Mouse (Mus musculus) thymus, postnatal 14 days (tissue): Measurements from ENCODE around the gene Cmbl.
"Not testable (repeated sequence)": the region's sequence is repeated elsewhere in the genome, so short reads cannot be mapped to it uniquely, and the experiment has no call there.

Experiments used
- DNase-seq: peaks from one replicate; pipeline ENCODE4 v3.0.0; 2021

Cmbl gene

DNA sequence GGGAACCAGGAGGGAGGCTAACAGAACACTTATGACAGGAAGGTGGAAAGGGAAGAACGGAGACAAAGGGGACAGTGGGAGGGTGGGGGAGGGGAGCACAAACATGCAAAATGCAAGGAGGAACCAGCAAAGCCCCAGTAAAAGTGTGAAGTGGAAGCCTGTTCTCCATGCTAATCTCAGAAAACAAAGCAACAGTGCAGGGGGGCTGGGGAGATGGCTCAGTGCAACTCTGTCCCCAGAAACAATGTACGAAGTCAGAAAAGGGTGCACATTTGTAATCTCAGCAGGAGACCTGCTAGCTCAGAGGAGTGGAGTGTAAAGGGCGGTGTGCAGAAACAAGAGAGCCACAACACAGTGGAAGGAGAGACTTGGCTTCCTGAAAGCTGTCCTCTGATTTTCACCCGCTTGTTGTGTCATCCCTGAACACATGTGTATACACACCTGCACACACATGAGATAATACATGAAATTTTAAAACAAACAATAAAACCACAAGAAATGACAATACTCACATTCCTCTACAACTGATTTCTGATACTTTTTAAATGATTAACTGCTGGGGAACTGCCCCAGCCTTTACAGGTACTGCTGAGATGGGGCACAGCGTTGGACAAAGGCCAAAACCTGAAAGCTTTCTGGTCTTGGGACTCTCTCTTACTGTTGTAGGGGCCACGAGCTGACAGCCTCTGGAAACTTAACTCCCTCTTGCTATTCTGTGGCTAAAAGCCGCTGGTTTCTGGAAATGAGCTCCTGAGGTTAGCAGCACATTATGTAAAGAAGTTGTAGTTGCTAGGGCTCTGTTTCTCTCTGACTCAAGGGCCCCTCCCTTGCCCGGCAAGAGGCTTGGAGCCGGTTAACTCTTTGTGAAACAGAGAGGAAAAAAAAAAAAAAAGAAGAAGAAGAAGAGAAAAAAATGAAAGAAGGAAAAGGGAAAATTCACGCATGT lies 22.9 kb upstream of the Cmbl start:
- no peak for DNase-seq

DNA sequence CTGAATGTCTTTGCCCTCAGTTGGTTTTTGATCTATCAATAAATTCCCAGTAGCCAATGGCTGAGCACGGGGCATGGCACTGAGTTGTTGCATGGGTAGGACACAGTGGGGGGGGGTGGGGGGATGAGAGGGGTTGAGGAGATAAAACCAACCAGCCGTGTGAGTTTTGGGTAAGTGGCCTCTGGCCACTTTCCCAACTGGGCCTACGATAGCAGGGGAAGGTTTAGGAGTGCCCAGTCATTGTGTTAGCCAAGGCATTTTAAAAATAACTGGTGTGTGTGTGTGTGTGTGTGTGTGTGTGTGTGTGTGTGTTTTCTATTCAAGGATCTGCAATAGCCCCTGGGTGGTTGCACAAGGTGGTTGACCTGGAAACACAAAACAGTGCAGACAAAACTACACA lies 21.9 kb upstream of the Cmbl start:
- DNase-seq, result no peak

DNA sequence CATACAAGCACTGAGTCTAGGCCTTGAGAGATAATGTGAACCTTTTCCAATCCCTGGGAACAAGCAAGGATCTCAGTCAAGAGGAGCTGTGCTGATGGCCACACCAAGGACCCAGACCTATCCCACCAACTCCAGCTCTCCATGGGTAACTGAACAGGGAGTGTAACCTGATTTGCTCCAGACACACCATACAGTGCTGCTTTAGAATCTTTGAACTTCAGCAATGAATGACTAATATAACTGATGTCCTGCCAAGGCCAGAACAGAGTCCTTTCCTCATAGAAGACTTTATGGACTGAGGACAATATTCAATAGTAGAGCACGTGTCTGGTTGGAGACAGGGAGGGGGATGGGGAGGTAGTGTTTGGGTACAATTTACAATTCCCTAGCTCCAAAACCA lies 20.1 kb upstream of the Cmbl start:
- no peak for DNase-seq

DNA sequence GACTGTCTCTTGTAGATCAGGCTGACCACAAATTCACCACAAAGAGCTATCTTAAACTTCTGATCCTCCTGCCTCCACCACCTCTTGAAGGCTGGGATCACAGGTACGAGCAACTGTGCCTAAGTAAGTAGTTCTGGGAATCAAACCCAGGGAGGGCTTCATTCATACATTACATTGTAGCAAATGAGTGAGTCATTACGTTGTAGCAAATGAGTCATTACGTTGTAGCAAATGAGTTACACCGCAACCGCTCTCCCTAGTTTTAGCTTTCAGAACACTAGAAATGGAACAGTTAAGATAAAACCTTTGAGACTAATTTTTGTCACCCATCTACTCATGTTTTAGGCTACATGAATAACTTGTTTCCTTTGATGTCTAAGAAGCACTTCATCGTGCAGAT lies 18.9 kb upstream of the Cmbl start:
- no peak for DNase-seq

DNA sequence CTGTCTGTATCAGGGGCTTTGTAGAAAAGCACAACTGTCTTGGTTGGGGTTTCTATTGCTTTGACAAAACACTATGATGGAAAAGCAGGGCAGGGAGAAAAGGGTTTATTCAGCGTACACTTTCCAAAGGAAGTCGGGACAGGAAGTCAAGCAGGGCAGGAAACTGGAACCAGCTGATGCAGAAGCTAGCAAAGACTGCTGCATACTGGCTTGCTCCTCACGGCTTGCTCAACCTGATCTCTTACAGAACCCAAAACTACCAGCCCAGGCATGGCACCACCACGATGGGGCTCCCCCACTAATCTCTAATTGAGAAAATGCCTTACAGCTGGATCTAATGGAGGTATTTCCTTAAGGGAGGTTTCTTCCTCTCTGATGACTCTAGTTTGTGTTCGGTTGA lies 17.8 kb upstream of the Cmbl start:
- DNase-seq, result no peak

DNA sequence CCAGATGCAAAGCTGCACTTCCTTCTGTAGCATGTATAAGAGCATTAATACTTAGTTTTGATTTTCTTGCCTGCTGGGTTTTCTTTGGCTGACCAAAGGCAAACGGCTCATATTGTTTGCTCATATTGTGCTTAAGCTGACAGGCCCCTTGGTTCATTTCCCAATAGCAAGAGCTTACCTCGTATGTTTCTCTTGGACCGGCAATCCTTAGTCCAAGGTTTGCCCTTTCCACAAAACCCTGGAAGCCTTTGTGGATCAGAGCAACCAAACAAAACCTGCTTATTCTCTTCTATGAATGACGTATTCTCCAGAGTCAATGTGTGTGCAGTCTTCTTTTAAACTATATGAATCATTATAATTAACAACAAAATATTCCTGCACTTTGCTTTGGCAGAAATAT lies 14.8 kb upstream of the Cmbl start:
- DNase-seq, result no peak

DNA sequence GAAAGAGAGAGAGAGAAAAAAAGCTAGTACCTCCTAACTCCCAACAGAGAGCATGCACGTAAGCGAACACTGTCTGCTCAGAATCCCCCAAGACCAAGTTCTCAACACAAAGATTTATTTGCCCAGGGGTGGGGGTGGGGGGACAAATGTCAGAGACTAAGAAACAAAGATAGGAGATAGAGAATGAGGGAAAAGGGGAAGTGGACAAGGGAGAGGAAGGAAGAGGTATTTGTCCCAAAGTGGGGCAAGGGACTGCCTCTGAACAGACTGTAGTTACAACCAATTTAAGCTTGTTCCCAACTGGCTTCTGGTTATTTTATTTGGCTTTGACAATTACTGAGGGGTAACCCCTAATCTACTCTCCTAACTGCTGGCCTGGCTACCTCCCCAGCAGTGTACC lies 10.3 kb upstream of the Cmbl start:
- no peak for DNase-seq

DNA sequence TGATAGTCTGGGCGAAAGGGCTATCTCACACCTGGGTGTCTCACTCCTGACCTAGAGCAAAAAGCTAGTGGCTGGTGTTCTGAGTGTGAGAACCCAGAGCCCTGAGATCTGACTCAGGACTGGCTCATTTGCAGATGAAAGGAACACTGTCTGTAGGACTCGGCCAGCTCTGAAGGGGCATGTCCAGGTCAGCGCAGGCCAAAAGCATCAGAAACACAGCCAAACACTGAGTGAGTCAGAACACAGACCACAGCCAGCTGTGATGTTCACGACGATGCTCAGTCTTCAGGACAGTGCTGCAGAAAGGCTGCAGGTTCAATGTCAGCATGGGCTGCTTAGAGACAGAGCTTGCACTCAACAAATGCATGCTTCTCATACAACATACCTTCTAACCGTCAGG lies 3.8 kb upstream of the Cmbl start:
- no peak for DNase-seq

DNA sequence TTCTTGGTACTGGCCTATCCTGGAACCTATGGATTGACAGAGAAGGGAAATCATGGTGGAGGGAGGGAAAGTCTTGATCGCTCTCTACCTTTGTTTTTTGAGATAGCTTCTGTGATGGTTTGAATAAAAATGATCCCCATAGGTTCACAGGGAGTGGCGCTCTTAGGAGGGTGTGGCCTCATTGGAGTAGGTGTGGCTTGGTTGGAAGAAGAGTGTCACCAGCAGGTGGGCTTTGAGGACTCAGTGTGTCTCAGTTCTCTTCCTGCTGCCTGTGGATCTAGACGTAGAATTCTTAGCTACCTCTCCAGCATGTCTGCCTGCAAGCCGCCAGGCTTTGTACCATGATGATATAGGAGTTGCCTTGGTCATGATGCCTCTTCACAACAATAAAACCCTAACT lies 3.2 kb upstream of the Cmbl start:
- DNase-seq, result no peak

DNA sequence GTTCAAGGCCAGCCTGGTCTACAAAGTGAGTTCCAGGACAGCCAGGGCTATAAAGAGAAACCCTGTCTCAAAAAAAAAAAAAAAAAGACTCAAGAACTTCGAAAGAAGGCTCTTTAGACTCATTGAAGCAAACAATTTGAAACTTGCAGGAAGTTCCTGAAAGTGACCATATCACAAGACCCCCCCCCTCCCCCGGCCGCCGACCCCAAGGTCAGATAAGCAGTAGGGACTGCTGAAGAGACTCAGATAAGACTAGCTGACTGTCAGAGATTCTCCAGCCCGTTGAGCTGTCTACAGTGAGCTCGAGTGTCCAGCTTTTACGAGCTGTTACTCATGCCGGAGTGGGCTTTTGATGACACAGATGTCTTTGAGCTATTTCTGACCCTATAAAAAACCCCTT lies 2.3 kb upstream of the Cmbl start:
- no peak for DNase-seq

DNA sequence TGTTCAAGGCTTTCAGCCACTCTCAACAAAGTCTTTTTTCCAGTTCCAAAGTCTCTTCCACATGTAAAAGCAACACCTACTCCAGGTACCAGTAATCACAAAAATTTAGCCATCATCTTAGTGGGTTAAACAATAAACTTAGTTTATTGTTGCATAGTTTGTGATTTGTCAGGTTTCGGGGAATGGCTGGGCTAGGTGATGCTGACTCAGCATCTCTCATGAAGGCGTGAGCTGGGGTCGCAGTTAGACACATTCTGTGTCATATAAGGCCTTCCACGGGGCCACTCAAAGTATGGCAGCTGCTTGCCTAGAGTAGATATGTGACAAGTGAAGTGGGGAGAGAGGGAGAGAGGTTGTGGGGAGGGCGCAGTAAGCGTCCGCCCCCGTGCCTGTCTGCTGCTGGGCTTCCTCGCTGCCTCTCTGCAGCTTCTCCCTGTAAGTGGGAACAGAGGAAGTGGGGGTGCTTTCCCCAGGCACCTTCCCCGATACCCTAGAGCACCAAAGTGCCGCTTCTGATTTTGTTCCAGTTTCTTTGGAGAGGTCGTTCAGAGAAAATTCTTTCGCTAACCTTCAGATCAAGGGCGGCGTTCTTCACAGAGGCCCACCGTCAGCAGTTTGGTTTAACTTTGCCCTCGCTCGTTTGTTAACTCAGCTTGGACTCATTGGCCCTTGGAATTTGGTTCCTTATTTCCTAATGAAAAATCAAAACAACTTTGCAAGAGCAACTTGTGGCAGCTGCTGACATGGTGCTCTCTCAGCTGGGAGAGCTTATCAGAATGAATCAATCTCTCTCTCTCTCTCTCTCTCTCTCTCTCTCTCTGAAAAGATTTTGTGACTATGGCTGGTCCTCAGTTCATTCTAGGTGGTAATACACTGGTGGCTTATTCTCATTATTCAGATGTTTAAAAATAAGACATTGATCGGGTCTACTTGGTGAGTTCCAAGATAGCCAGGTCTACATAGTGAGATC lies 1.3 kb upstream of the Cmbl start:
- DNase-seq, result no peak

DNA sequence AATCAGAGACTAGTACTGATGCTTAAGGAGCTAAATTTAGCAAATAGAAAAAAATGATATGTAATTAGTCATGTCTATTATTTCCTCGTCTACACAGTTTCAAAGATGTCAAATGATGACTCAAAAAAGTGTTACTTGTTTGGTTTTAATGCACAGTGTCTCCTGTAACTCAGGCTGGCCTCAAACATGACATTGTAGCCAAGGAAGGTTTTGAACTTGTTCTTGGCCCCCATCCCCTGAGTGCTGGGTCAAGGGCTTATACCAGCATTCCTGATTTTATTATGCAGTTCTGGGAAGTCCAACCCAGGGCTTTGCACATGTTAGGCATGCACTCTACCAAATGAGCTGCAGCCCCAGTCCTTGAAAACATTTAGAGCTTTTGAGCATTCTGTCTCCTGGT lies 597 bp downstream of the Cmbl start:
- DNase-seq, result no peak

DNA sequence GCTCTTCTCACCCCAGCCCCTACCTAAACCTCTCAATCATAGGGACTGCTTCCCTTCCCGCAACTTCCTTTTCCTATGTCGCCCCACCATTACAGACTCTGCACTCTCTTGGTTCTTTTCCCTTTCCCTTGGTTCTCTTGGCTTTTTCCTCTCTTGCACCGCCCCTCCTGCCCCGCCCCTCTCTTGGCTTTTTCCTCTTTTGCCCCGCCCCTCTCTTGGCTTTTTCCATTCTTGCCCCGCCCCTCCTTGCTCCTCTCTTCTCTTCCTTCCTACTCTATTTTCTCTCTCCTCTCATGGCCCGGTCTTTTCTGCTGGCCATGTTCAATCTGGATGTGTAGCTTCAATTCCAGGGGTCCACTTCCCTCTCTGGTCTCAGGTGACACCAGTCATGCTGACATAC lies 2.2 kb downstream of the Cmbl start:
- no peak for DNase-seq

DNA sequence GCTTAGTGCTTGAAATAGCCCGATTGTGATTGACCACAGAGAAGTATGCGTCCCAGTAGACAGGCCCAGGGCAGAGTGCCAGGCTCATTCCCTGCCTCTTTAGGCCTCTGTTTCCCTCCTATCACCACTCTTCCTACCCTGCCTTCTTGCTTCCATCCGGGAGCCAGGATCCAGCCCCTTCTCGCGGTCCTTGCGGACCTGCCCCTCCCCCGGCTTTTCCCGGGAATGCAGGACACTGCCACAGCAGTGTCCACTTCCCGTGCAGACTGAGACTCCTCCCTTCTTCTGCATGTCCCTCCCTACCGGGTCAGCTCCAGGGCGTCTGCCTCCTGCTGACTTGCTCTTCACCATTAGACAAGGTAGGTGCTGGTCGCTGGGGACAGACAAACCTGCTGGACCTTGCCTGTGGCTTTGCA lies 3.4 kb downstream of the Cmbl start:
- no peak for DNase-seq

DNA sequence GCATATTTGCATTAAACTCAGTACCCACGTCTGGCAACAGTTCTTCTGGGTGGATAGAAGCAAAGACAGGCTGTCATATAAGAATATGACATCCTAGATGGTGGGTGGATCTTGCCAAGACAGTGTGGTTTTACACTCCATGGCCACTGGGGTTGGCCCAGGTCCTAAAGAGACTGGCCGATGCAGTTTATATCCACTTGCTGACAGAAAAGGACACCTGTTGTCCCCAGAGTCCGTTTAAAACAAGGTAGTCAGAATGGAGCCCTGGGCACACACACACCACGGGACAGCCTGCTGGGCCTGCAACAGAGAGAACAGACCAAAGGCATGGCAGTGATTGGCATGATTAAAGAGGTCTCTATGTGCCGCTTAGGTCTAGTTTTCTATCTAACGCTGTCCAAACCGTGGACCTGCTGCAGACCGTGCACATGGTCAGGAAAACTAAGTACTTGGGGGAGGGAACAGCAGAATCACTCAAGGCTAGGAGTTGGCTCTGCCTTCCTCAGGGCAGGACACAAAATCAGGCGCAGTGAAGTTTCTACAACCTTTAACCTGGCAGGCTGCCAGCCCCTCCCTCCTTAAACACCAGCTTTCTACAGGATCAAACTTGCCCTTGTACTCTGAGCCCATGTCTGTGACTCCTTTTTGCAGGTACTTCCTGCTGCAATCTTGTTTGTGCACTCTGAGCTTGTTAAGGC lies 4.3 kb downstream of the Cmbl start:
- no peak for DNase-seq

DNA sequence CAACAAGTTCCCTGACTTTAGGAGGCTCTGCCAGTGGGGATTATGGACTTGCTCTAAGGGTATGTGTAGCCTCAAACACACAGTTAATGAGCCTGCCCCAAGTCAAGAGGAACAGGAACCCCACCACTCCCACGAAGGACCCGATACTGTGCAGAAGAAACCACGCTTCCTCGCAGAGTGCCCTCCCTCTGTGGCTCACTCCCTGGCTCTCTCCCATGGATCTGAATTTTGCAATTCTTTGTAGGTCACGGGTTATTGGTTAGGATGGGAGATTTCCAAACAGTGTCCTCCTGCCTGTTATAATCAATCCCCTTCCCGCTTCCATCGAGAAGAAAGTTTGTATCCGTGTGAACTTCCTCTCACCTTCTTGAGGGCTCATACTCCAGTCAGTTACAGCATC lies 5.8 kb downstream of the Cmbl start:
- no peak for DNase-seq

DNA sequence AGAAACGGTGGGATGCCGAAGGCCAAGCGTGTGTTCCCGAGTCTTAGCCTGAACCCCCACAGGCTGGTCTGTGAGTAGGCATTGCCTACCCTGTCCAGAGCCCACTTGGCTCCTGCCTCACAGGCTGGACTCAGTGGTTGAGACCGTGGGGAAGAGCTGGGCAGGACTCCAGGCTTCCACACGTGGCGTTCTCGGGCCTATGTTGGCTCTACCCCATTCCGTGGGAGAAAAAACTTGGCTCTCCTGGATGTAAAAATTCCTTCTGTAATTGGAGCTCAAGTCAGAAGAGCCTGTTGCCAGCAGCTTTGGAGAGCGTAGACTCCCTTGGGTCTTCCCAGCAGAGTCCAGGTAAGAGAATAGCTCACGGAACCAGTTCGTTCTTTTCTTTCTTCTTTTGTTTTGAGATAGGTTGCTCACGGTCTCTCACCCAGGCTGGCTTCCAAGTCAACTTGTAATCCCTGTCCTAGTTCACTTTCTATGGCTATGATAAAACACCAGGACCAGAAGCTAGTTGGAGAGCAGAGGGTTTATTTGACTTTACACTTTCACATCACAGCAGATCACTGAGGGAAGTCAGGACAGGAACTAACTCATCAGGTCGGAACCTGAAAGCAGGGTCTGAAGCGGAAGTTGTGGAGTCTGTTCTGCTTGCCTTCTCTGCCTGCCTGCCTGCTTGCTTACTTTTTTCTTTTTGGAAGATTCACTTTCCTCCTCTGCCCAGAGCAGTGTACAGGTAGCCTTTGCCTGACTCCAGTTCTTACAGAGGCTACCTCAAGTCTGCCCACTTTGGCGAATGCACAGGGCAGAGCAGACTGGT lies 6.9 kb downstream of the Cmbl start:
- no peak for DNase-seq

DNA sequence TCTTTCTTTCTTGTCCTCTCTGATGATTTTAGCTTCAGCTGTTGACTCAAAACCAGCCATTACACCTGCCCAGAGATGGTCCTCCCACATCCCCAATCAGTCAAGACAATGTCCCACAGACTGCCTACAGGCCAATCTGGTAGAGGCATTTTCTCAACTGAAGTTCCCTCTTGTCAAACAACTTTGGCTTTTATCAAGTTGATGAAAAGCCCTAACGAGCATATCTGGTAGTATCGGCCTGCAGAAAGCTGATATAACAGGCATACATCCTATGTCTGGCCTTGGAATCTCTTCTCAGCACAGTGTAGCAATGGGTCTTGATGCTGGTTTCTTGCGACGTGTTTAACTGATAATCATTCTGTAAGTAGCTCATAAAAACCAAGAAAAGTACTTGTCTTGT lies 8.1 kb downstream of the Cmbl start:
- DNase-seq, result no peak

DNA sequence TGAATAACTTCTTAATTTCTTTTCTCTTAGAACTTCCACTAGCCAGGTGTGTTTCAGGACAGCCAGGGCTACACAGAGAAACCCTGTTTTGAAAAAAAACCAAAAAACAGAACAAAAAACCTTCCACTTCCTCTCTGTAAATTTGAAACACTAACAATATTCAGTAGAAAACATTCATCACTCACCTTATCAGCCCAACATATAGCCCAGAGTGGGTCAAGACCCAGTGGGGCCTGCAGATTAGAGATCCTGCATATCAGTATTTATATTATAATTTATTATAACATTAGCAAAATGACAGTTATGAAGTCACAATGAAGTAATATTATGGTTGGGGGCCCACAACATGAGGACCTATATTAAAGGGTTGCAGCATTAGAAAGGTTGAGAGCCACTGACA lies 8.5 kb downstream of the Cmbl start:
- no peak for DNase-seq

DNA sequence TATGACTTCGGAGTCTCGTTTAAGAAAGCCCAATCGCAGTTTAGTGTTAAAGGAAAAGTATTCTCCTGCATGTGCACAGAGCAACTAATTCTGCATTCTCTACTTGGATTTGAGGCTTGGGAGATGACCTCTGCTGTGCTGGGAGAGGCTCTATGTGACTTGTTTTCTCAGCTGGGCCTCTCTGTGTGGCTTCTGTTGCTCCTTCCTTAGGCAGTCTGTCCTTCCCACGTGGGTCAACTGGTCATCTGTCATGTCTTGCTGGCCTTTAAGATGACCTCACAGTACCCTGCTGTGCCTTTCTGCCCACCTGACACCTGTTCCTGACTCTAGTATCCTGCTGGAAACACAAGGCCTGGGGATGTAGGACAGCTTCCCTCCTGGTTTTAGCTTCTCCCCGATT lies 10.9 kb downstream of the Cmbl start:
- no peak for DNase-seq

DNA sequence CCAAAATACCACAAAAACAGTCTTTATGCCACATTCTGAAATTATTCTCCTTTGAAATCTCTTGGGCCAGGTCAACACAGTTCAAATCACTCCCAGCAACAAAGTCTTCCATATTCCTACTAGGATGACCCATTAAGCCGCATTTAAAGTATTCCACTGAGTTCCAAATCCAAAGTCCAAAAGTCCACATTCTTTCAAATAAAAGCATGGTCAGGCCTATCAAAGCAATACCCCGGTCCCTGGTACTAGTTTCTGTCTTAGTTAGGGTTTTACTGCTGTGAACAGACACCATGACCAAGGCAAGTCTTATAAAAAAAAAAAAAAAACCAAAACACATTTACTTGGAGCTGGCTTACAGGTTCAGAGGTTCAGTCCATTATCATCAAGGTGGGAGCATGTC lies 15.9 kb downstream of the Cmbl start:
- DNase-seq, result not testable (repeated sequence)

DNA sequence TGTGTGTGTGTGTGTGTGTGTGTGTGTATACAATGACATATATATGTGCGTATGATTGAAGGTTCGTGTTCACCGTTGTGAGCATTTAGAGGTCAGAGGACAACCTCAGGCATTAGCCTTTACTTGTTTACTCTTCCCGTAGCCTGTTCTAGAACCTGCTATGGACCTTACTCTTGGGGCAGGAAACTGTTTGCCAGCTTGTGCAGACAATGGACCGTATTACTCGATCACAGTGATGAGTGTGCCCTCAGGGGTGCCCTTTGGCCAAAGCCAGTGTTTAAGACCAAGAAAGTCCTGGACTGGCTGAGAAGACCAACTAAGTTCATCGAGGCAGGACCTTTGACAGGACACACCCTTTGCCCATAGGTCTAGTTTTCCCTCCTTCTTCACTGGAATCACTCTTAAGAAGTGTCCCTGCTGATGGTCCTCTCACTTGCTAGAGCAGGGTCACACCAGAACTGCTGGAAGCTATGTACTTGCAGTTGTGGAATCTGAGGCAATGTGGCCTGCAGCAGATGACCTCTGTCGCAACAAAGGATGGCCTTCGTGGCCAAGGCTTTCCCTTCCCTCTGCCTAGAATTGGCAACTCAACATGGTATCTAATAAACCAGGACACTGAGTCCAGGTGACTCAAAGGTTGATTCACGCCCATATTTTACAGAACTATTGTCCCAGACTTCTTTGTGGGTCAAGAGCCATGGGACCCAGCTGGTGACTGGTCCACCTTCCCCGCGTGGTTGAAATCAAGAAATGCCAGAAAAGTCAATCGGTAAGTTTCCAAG lies 18.3 kb downstream of the Cmbl start:
- no peak for DNase-seq
